Mouse (Mus musculus) megakaryocyte, embryonic 14.5 days (primary cell): ENCODE results near the gene Gigyf1.

Experiments
- FLI1 ChIP-seq: IDR thresholded peaks from 2 replicates; pipeline ENCODE4 v1.6.1; 2012; ENCODE audit warnings: low read length, inconsistent platforms, mixed read lengths
- GATA1 ChIP-seq: IDR thresholded peaks from 3 replicates; pipeline ENCODE4 v1.6.1; 2012; ENCODE audit warnings: mixed read lengths, low read length, inconsistent platforms, borderline replicate concordance

DNA sequence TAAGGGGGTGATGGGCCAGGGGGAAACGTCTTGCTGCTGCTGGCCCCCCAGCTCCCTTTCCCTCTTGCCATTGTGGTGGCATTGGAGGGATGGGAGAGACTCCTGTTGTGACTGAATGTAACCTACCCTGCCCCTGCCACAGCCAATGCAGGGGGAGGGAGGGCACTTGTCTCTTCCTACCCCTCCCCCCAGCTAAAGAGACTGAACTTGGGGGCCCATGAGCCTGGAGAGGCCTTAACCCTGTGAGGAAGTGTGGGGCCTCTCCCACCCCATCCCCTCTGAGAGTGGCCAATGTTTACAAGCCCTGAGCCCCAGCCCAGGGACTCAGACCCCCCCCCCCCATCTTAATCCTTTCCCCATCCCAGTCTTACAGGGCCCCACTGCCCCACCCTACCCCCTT is 9.1 kb downstream of the Gigyf1 start:
- no peak for TF ChIP-seq GATA1
- no peak for TF ChIP-seq FLI1
